Mouse (Mus musculus) right cerebral cortex, postnatal 36 days (tissue): ENCODE data around the gene Pcbp2.

ENCODE experiments used
- DNase-seq, 2 experiments: peaks; one replicate each; pipeline ENCODE4 v3.0.0; 2022; ENCODE audit warnings: low spot score in 2 of 2, mixed read lengths in 1 of 2

Pcbp2 gene

GRCm38 (mm10) chr15:102526111-102527002, 56.0 kb downstream of the Pcbp2 start:
- DNase-seq = no peak

- no peak for DNase-seq
These were observed 57.6 kb downstream of the Pcbp2 start for GRCm38 (mm10) chr15:102527936-102528335.

- no peak for DNase-seq
These were observed 58.1 kb downstream of the Pcbp2 start for GRCm38 (mm10) chr15:102528396-102528795.

GRCm38 (mm10) chr15:102530566-102530965, 60.2 kb downstream of the Pcbp2 start:
- no peak for DNase-seq

GRCm38 (mm10) chr15:102531586-102531985, 61.2 kb downstream of the Pcbp2 start:
- DNase-seq = no peak

- no peak for DNase-seq
These were observed 62.0 kb downstream of the Pcbp2 start for GRCm38 (mm10) chr15:102532106-102532900.

- no peak for DNase-seq
These were observed 63.6 kb downstream of the Pcbp2 start for GRCm38 (mm10) chr15:102533926-102534325.

- DNase-seq = no peak
These were observed 74.5 kb downstream of the Pcbp2 start for GRCm38 (mm10) chr15:102544801-102545200.

- DNase-seq = no peak
These were observed 75.9 kb downstream of the Pcbp2 start for GRCm38 (mm10) chr15:102546246-102546645.

GRCm38 (mm10) chr15:102546677-102547427, 76.5 kb downstream of the Pcbp2 start:
- DNase-seq = peak; percentile 75 to 91

- DNase-seq = no peak
These were observed 77.1 kb downstream of the Pcbp2 start for GRCm38 (mm10) chr15:102547478-102547877.
